ENCODE assay signal across 8 mouse cellular contexts in genomic region chr6:55511212-55512065, GRCm38 (mm10). TPM values are rescaled to one million over a fixed set of nuclear protein-coding genes. Genes with fewer than 3 reads are reported as not detected.
A peak's percentile ranks its signal among the peaks of the same experiment; 100 is the strongest.
DNase-seq lines count a peak whose midpoint lies in the region; ATAC-seq lines count a peak whose summit lies in the region.

No protein-coding gene starts in this region.

- DNase-seq in adrenal gland, postnatal 25 days, result peak; percentile 79
- DNase-seq in embryo, embryonic 10.5 days (ENCODE audit: low spot score), result peak; percentile 92
- peak; percentile 58 to 65 for DNase-seq in gastrocnemius, postnatal 36 days
- DNase-seq in induced T-regulatory cell, adult 2 months (ENCODE audit: low read depth), result peak; percentile 35
- DNase-seq in left cerebral cortex, adult 18-20 months (ENCODE audit: low spot score in 2 of 2), result peak; percentile 84 to 88
- peak; percentile 65 to 78 for DNase-seq in lung, postnatal 4 days
- peak; percentile 85 to 91 for DNase-seq in right cerebral cortex, postnatal 10 days (ENCODE audit: low spot score in 2 of 2)

- no peak for ATAC-seq in activated CD4-positive, CD25-positive, alpha-beta regulatory T cell, adult 4 months

- intact Hi-C loops in gastrocnemius, postnatal 36 days (cut with DNase I), result loop anchor here (1.0 to 10.0 kb wide), 2 partner anchors 118 to 293 kb away; no protein-coding TSS in a partner anchor

RNA-seq across cellular contexts. Expression of gene Adcyap1r1, which starts 59.7 kb away (rescaled TPM):
- total RNA-seq in adrenal gland, postnatal 25 days (2021), result 28.9 and 37.9 TPM in 2 replicates
- 1 to 10 TPM in 1 of 2 experiments, under 1 TPM in 1; 0.86 to 1.6 TPM for total RNA-seq in gastrocnemius, postnatal 36 days (2021)
- 100 to 1,000 TPM; 121 to 135 TPM for total RNA-seq in left cerebral cortex, adult 18-20 months (2021)
- polyA plus RNA-seq in activated CD4-positive, CD25-positive, alpha-beta regulatory T cell, adult 4 months (2017; shearing (Covaris generic)), result not detected

Comparison
In these comparisons a context has a peak if more than half of its experiments do, and no peak if none do; other contexts are left out.
1. DNase-seq: peak in every context shown above with its lines; median percentile 92 in embryo, embryonic 10.5 days; 88 in right cerebral cortex, postnatal 10 days; 86 in left cerebral cortex, adult 18-20 months; 79 in adrenal gland, postnatal 25 days; 72 in lung, postnatal 4 days; 62 in gastrocnemius, postnatal 36 days; 35 in induced T-regulatory cell, adult 2 months.
2. RNA of gene Adcyap1r1, which starts 59.7 kb away (total RNA-seq): 121 to 135 TPM in left cerebral cortex, adult 18-20 months and 28.9 to 37.9 TPM in adrenal gland, postnatal 25 days; 0.86 to 1.6 TPM in gastrocnemius, postnatal 36 days; every median in the first group is over 10 times any median in the second.